Mouse (Mus musculus) forebrain, embryonic 11.5 days (tissue): ENCODE results near the gene Nbl1. TPM values are rescaled to one million over a fixed set of nuclear protein-coding genes. Genes with fewer than 3 reads are reported as not detected.

Experiments
- ATAC-seq: fragments of 200-750 bp; cut with Nextera tagmentation; replicated peaks from 2 replicates; pipeline ENCODE4 v1.8.0; 2017; ENCODE audit warnings: moderate TSS enrichment; ENCODE audit not compliant: low FRiP score
- DNase-seq: peaks from one replicate; pipeline ENCODE4 v3.0.0-alpha.2; 2017; ENCODE audit warnings: low spot score
- H3K27ac ChIP-seq: fragments of 300-500 bp; sonication (generic); 2 replicates; pipeline ENCODE4 v1.5.1; 2014; ENCODE audit warnings: low read depth, low read length
- H3K27me3 ChIP-seq: fragments of 300-500 bp; sonication (generic); 2 replicates; pipeline ENCODE4 v1.6.1; 2014; ENCODE audit warnings: mild to moderate bottlenecking, low read length, mixed read lengths; ENCODE audit not compliant: control insufficient read depth, insufficient read depth
- H3K36me3 ChIP-seq: fragments of 300-500 bp; sonication (generic); 2 replicates; pipeline ENCODE4 v1.6.1; 2014; ENCODE audit warnings: mild to moderate bottlenecking, low read length, moderate library complexity, mixed read lengths; ENCODE audit not compliant: control insufficient read depth, insufficient read depth
- H3K4me1 ChIP-seq: fragments of 300-500 bp; sonication (generic); replicated peaks from 2 replicates; pipeline ENCODE4 v1.6.1; 2014; ENCODE audit warnings: low read length, mixed read lengths; ENCODE audit not compliant: control insufficient read depth, insufficient read depth
- H3K4me2 ChIP-seq: fragments of 300-500 bp; sonication (generic); 2 replicates; pipeline ENCODE4 v1.6.1; 2014; ENCODE audit warnings: low read depth, mild to moderate bottlenecking, low read length, moderate library complexity, mixed read lengths; ENCODE audit not compliant: severe bottlenecking
- H3K4me3 ChIP-seq: fragments of 300-500 bp; sonication (generic); 2 replicates; pipeline ENCODE4 v1.5.1; 2014; ENCODE audit warnings: low read depth, low read length
- H3K9ac ChIP-seq: fragments of 300-500 bp; sonication (generic); 2 replicates; pipeline ENCODE4 v1.6.1; 2014; ENCODE audit warnings: low read length
- H3K9me3 ChIP-seq: fragments of 300-500 bp; sonication (generic); 2 replicates; pipeline ENCODE4 v1.6.1; 2016; ENCODE audit warnings: low read length, mixed read lengths; ENCODE audit not compliant: control insufficient read depth
- WGBS: fragments of 180-500 bp; shearing (Covaris S2); extraction: QIAGEN DNeasy Blood & Tissue Kit; methylation state at CpG from one replicate; pipeline ENCODE4 v1.1.7; 2014; 5-methylcytosine and 5-hydroxymethylcytosine counted together
- polyA plus RNA-seq: library from polyadenylated mRNA; unstranded; fragments of >200 nt; fragmentation: Nextera tagmentation; extraction: Ambion mirVana; gene quantifications from 2 replicates; pipeline ENCODE4 v1.2.1, GENCODE M21; 2014

The Nbl1 gene
- polyA plus RNA-seq, 1 experiment from 2014 or later: 23.9 TPM

DNA sequence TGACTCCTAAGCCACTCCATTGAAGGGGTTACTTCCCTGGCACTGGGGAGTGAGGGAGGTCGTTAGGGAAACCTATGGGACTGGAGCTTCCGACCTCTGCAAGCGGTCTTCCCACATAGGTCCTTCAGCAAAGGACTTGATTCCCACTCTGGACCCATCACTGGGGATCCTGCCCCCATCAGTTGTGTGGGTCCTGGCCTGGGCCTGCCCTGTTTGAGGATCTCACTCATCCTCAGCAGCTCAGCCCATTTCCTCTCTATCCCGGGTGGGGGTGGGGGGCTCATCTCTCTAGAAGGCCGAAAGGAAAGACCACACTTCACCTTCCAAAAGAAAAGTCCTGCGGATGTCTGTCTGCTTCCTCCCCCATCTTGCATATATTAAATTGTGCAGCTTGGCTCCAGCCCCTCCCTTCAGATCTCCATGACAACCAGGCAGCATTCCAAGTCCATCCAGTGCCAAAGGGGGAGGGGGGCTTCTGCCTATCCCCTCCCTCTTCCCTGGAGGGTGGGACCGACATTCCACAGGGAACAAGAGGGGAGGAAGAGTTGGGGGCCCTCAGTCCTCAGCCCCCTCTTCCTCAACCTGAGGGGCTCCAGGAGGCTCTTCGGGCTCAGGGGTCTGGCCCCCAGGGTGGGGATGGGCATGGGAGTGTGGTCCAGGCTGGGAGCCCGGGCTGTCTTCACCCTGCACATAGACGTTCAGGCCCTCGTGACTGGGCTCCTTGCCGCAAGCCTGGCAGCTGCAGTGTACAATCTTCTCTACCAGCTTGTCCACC, 9.8 kb downstream of the Nbl1 start:
- Histone ChIP-seq H3K4me3 (no peak overlapping the region), H3K4me2 (peak overlapping the region; percentile 32; the same call in 1 of the 2 replicates), H3K36me3 (no peaks in the 10 kb centered on the region), H3K9ac (peak overlapping the region; percentile 44; the same call in 1 of the 2 replicates), H3K9me3 (no peaks in the 10 kb centered on the region), H3K27ac (no peak overlapping the region; the same call in 1 of the 2 replicates), H3K27me3 (no peaks in the 10 kb centered on the region; the same call in 1 of the 2 replicates), H3K4me1 (peaks cover 9% of the 10 kb centered on the region)
- ATAC-seq: peak; percentile 71
- WGBS: 38% methylated on average over 12 of the region's 12 CpGs
- peak; percentile 71 for DNase-seq

DNA sequence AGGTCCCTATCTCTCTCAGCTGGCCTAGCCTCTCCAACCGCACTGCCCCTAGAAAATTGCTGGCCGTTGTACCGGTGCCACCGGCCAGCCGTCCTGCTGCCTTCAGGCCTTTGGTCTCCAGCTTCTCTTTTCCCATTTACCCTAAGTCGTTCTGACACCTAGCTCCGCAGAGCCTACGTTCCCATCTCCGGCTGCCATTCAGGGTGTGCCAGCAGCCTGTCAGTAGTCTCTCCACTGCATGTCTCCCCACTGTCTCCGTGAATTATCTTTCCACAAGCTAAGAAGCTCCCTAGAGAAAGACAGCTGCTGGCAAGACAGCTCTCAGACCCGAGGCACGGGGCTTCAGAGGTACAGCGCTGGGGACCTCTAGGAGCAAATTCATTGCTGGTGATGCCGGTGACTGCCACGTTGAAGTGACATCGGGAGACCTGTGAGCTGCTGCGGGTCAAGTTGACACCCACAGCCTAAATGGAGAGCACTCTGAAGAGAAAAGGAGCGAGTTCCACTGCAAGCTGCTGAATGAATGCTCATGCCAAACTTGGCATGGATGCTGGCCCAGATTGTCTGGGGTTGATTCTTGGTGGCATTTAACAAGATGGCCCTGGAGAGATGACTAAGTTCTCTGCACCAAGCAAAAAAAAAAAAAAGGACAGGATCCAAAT, 11.4 kb downstream of the Nbl1 start:
- Histone ChIP-seq H3K9ac (no peak overlapping the region), H3K4me1 (peaks cover 9% of the 10 kb centered on the region), H3K4me3 (no peak overlapping the region), H3K27ac (no peak overlapping the region), H3K36me3 (no peaks in the 10 kb centered on the region), H3K9me3 (no peaks in the 10 kb centered on the region), H3K4me2 (no peak overlapping the region), H3K27me3 (peaks cover 7% of the 10 kb centered on the region)
- ATAC-seq: no peak
- no peak for DNase-seq
- WGBS: 81% methylated on average over 18 of the region's 18 CpGs

- 90% methylated on average over 7 of the region's 7 CpGs for WGBS
Observed at GRCm38 (mm10) chr4:139080259-139080658, 12.5 kb downstream of the Nbl1 start.

GRCm38 (mm10) chr4:139079439-139079838, 13.4 kb downstream of the Nbl1 start:
- Histone ChIP-seq H3K9ac (no peak overlapping the region), H3K27ac (no peak overlapping the region), H3K4me3 (no peak overlapping the region), H3K9me3 (no peaks in the 10 kb centered on the region), H3K27me3 (peaks cover 27% of the 10 kb centered on the region), H3K4me2 (no peak overlapping the region), H3K4me1 (peaks cover 15% of the 10 kb centered on the region), H3K36me3 (no peaks in the 10 kb centered on the region)
- no peak for DNase-seq
- WGBS: 82% methylated on average over 11 of the region's 11 CpGs
- no peak for ATAC-seq

More at GRCm38 (mm10) chr4:139080259-139080658, 12.5 kb downstream of the Nbl1 start:
- DNase-seq (no peak), ATAC-seq (no peak)
- no peak overlapping the region for H3K4me2 ChIP-seq
- no peak overlapping the region for H3K9ac ChIP-seq
- no peaks in the 10 kb centered on the region for H3K36me3 ChIP-seq
- H3K9me3 ChIP-seq: no peaks in the 10 kb centered on the region
- peaks cover 10% of the 10 kb centered on the region for H3K4me1 ChIP-seq
- H3K27me3 ChIP-seq: peaks cover 19% of the 10 kb centered on the region
- no peak overlapping the region for H3K4me3 ChIP-seq
- no peak overlapping the region for H3K27ac ChIP-seq

- Histone ChIP-seq H3K4me1 (peaks cover 17% of the 10 kb centered on the region), H3K27me3 (peaks cover 34% of the 10 kb centered on the region), H3K4me2 (no peak overlapping the region), H3K4me3 (no peak overlapping the region), H3K9ac (no peak overlapping the region), H3K27ac (no peak overlapping the region), H3K9me3 (no peaks in the 10 kb centered on the region), H3K36me3 (no peaks in the 10 kb centered on the region)
- no peak for ATAC-seq
- 18% methylated on average over 4 of the region's 4 CpGs for WGBS
- DNase-seq: no peak
Observed at GRCm38 (mm10) chr4:139078726-139079125, 14.1 kb downstream of the Nbl1 start.

GRCm38 (mm10) chr4:139078313-139078712, 14.5 kb downstream of the Nbl1 start:
- H3K9ac ChIP-seq: no peak overlapping the region
- H3K4me3 ChIP-seq: no peak overlapping the region
- H3K4me1 ChIP-seq: peaks cover 14% of the 10 kb centered on the region
- WGBS: 39% methylated on average over 2 of the region's 2 CpGs
- no peak for ATAC-seq
- H3K4me2 ChIP-seq: no peak overlapping the region
- H3K9me3 ChIP-seq: no peaks in the 10 kb centered on the region
- DNase-seq: no peak
- no peaks in the 10 kb centered on the region for H3K36me3 ChIP-seq
- H3K27ac ChIP-seq: no peak overlapping the region
- peaks cover 38% of the 10 kb centered on the region for H3K27me3 ChIP-seq

- no peak for DNase-seq
- 12% methylated on average over 5 of the region's 5 CpGs for whole genome bisulfite sequencing
Observed at GRCm38 (mm10) chr4:139075915-139076314, 16.9 kb downstream of the Nbl1 start.

DNA sequence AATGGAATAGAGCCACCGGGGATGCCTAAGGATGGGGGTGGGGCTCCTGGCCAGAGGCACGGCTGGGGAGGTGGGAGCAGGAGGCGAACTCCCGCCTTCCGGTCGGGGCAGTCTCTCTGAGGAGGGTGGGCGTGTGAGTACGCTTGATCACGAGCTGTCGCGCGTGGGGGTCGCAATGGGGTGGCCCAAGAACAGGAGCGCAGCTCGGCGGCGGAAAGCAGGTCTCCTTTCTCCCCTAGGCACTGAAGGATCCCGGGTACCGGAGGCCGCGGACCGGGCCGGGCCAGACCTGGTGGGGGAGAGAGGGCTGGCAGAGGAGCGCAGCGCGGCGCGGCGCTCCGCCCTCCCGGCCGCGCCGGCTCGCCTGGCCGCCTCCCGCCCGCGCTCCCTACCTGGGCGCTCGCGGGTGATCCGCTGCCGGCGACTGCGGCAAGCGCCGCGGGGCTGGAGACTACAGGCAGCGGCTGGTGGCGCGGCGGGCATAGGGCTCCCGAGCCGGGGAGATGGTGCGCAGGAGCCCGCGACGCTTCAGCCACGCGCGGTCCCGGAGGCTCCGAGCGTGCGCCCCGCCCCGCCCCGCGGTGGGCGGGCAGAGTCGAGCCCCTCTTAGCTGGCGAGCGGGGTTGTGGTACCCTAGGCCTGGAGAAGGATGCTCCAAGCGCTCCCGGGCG, 17.6 kb downstream of the Nbl1 start, which contains the start of gene Htr6:
Htr6 (minus strand) TSS at position 530 of the 671 bp plus-strand sequence.
- Histone ChIP-seq H3K4me1 (peaks cover 8% of the 10 kb centered on the region; the same call in 1 of the 2 replicates), H3K4me3 (peak within 1 kb of the TSS; percentile 45), H3K36me3 (no peaks in the 10 kb centered on the region), H3K9ac (no peak within 1 kb of the TSS; the same call in 1 of the 2 replicates), H3K27ac (no peak within 1 kb of the TSS), H3K4me2 (peak within 1 kb of the TSS; percentile 82), H3K27me3 (peaks cover 45% of the 10 kb centered on the region), H3K9me3 (no peaks in the 10 kb centered on the region)
- DNase-seq (peak; percentile 63), ATAC-seq (no peak)
- WGBS: under 1% methylated on average over 74 of the region's 77 CpGs

More at GRCm38 (mm10) chr4:139075915-139076314, 16.9 kb downstream of the Nbl1 start:
- H3K9me3 ChIP-seq: no peaks in the 10 kb centered on the region
- H3K4me1 ChIP-seq: peaks cover 8% of the 10 kb centered on the region; the same call in 1 of the 2 replicates
- peaks cover 45% of the 10 kb centered on the region for H3K27me3 ChIP-seq
- ATAC-seq: no peak
- H3K27ac ChIP-seq: no peak overlapping the region
- H3K4me2 ChIP-seq: no peak overlapping the region
- no peaks in the 10 kb centered on the region for H3K36me3 ChIP-seq
- no peak overlapping the region for H3K9ac ChIP-seq
- no peak overlapping the region for H3K4me3 ChIP-seq
